Mouse (Mus musculus) gonadal fat pad, adult 2 months (tissue): Measurements from ENCODE around the gene Fuca1. TPM values are rescaled to one million over a fixed set of nuclear protein-coding genes. Genes with fewer than 3 reads are reported as not detected.
A peak's percentile ranks its signal among the peaks of the same experiment; 100 is the strongest.

Experiments used
- DNase-seq: peaks from one replicate; pipeline ENCODE4 v3.0.0-alpha.2; 2012; ENCODE audit warnings: low read depth
- polyA plus RNA-seq: library from polyadenylated mRNA; depleted of rRNA; stranded (reverse); fragments of >200 nt; gene quantifications from 2 replicates; pipeline ENCODE4 v1.2.3, GENCODE M21; 2012

Fuca1 gene
- polyA plus RNA-seq, 1 experiment, result 134 TPM

- no peak for DNase-seq
Observed at GRCm38 (mm10) chr4:135889146-135889883, 31.2 kb upstream of the Fuca1 start.

GRCm38 (mm10) chr4:135889884-135890283, 30.7 kb upstream of the Fuca1 start:
- DNase-seq, result no peak

- DNase-seq, result no peak
Observed at GRCm38 (mm10) chr4:135891539-135891938, 29.0 kb upstream of the Fuca1 start.

GRCm38 (mm10) chr4:135892884-135893283, 27.7 kb upstream of the Fuca1 start:
- DNase-seq, result no peak

GRCm38 (mm10) chr4:135895071-135895571, 25.4 kb upstream of the Fuca1 start, which contains the start of gene Cnr2:
Gene Cnr2 (plus strand): TSS chr4:135895394.
- DNase-seq, result no peak

- DNase-seq, result no peak
Observed at GRCm38 (mm10) chr4:135896157-135896556, 24.4 kb upstream of the Fuca1 start.

- DNase-seq, result no peak
Observed at GRCm38 (mm10) chr4:135898380-135899049, 22.0 kb upstream of the Fuca1 start.

- DNase-seq, result no peak
Observed at GRCm38 (mm10) chr4:135899050-135899448, 21.5 kb upstream of the Fuca1 start.

- DNase-seq, result no peak
Observed at GRCm38 (mm10) chr4:135900008-135900407, 20.5 kb upstream of the Fuca1 start.

- DNase-seq, result no peak
Observed at GRCm38 (mm10) chr4:135902606-135903242, 17.8 kb upstream of the Fuca1 start.

GRCm38 (mm10) chr4:135904810-135905209, 15.7 kb upstream of the Fuca1 start:
- DNase-seq, result no peak

GRCm38 (mm10) chr4:135906633-135907032, 13.9 kb upstream of the Fuca1 start:
- DNase-seq, result no peak

- DNase-seq, result no peak
Observed at GRCm38 (mm10) chr4:135909326-135910066, 11.0 kb upstream of the Fuca1 start.

GRCm38 (mm10) chr4:135911531-135911930, 9.0 kb upstream of the Fuca1 start:
- DNase-seq, result no peak

GRCm38 (mm10) chr4:135912164-135912563, 8.4 kb upstream of the Fuca1 start:
- no peak for DNase-seq

- DNase-seq, result no peak
Observed at GRCm38 (mm10) chr4:135912835-135913234, 7.7 kb upstream of the Fuca1 start.

GRCm38 (mm10) chr4:135913433-135913832, 7.1 kb upstream of the Fuca1 start:
- no peak for DNase-seq

- DNase-seq, result peak; percentile 67
Observed at GRCm38 (mm10) chr4:135918635-135919279, 1.8 kb upstream of the Fuca1 start.

- no peak for DNase-seq
Observed at GRCm38 (mm10) chr4:135919280-135919639, 1.3 kb upstream of the Fuca1 start.

- no peak for DNase-seq
Observed at GRCm38 (mm10) chr4:135921257-135922120, 954 bp downstream of the Fuca1 start.
